Mouse (Mus musculus) effector memory CD4-positive, alpha-beta T cell, adult 7 months (primary cell): Measurements from ENCODE around the gene AA467197. TPM values are rescaled to one million over a fixed set of nuclear protein-coding genes. Genes with fewer than 3 reads are reported as not detected.

Experiments used
- polyA plus RNA-seq: library from polyadenylated mRNA; unstranded; fragments of 100-300 nt; shearing (Covaris generic); gene quantifications from one replicate; pipeline ENCODE4 v1.2.1, GENCODE M21; 2017

The AA467197 gene
- 5.3 TPM for polyA plus RNA-seq

GRCm38 (mm10) chr2:122636686-122637085 lies at the start of gene AA467197:
TSS of gene AA467197 (plus strand) at chr2:122636986.

GRCm38 (mm10) chr2:122610746-122611653 lies 25.8 kb upstream of the AA467197 start, which contains the start of gene Gatm:
TSS of gene Gatm (minus strand) at chr2:122611303.

Other genes with a start within 250 kb of the AA467197 start
- 103 TPM for gene Slc28a2, start 210.5 kb upstream of the AA467197 start, polyA plus RNA-seq
- gene Gm14085, start 152.0 kb upstream of the AA467197 start, polyA plus RNA-seq, result 0.94 TPM
- not detected for gene Gatm, start 25.7 kb upstream of the AA467197 start, polyA plus RNA-seq
- gene Slc30a4, start 65.7 kb downstream of the AA467197 start, polyA plus RNA-seq, result 3.3 TPM
- gene Bloc1s6, start 101.5 kb downstream of the AA467197 start, polyA plus RNA-seq, result 24.3 TPM
- gene Sqor, start 128.3 kb downstream of the AA467197 start, polyA plus RNA-seq, result 2.0 TPM